8 mouse cellular contexts compared by ENCODE assay signal in genomic region chr2:18057336-18058145, GRCm38 (mm10). TPM values are rescaled to one million over a fixed set of nuclear protein-coding genes. Genes with fewer than 3 reads are reported as not detected.
DNase-seq lines count a peak whose midpoint lies in the region; ATAC-seq and TF ChIP-seq lines count a peak whose summit lies in the region.

No protein-coding gene starts in this region.

- under 1% methylated on average over 45 of the region's 48 CpGs for WGBS in limb, embryonic 14.5 days
- under 1% methylated on average over 48 of the region's 48 CpGs for WGBS in midbrain, embryonic 14.5 days

- peak; percentile 77 to 93 for DNase-seq in adrenal gland, adult (ENCODE audit: inconsistent age in 2 of 2, low spot score in 1 of 2)
- no peak for DNase-seq in adrenal gland, postnatal 4 days (ENCODE audit: low spot score in 2 of 2)
- peak; percentile 59 to 62 for DNase-seq in cerebellum, postnatal 36 days
- peak; percentile 75 to 82 for DNase-seq in heart, adult 18-20 months
- DNase-seq in kidney, adult 11 months, result peak; percentile 61
- DNase-seq in limb, embryonic 14.5 days (ENCODE audit: low spot score), result peak; percentile 33
- peak; percentile 77 for DNase-seq in midbrain, embryonic 14.5 days
- peak; percentile 72 to 74 for DNase-seq in spleen, postnatal 10 days (ENCODE audit: low spot score in 2 of 2)

- peaks cover 16% of the 10 kb centered on the region for H3K4me1 ChIP-seq in limb, embryonic 14.5 days (ENCODE audit: control insufficient read depth, insufficient read depth, low read length)
- H3K4me1 ChIP-seq in midbrain, embryonic 14.5 days (ENCODE audit: control insufficient read depth, insufficient read depth, low read length), result peaks cover 24% of the 10 kb centered on the region

- H3K27me3 ChIP-seq in limb, embryonic 14.5 days (ENCODE audit: control insufficient read depth, insufficient read depth, low read length), result no peaks in the 10 kb centered on the region
- no peaks in the 10 kb centered on the region for H3K27me3 ChIP-seq in midbrain, embryonic 14.5 days (ENCODE audit: control insufficient read depth, insufficient read depth, low read length)

- H3K4me3 ChIP-seq in limb, embryonic 14.5 days (replicated peaks; ENCODE audit: low read length), result peak overlapping the region; percentile 50
- H3K4me3 ChIP-seq in midbrain, embryonic 14.5 days (replicated peaks; ENCODE audit: low read depth, low read length), result peak overlapping the region; percentile 58

- TF ChIP-seq POLR2A in limb, embryonic 14.5 days (IDR thresholded peaks at IDR 0.05; ENCODE audit: borderline replicate concordance, extremely low read depth, insufficient read depth, insufficient read length), result peak; percentile 7; the same call in 1 of the 2 replicates

- no peaks in the 10 kb centered on the region for H3K9me3 ChIP-seq in limb, embryonic 14.5 days (ENCODE audit: control insufficient read depth, low read length)
- no peaks in the 10 kb centered on the region for H3K9me3 ChIP-seq in midbrain, embryonic 14.5 days (ENCODE audit: control insufficient read depth, low read length)

- ATAC-seq in limb, embryonic 14.5 days (ENCODE audit: low FRiP score, low read depth), result no peak
- ATAC-seq in midbrain, embryonic 14.5 days (ENCODE audit: low FRiP score, low TSS enrichment), result no peak

- H3K4me2 ChIP-seq in limb, embryonic 14.5 days (replicated peaks; ENCODE audit: low read depth, low read length, severe bottlenecking), result peak overlapping the region; percentile 97
- peak overlapping the region; percentile 98 for H3K4me2 ChIP-seq in midbrain, embryonic 14.5 days (ENCODE audit: low read length)

- H3K9ac ChIP-seq in limb, embryonic 14.5 days (ENCODE audit: low read depth, low read length, severe bottlenecking), result peak overlapping the region; percentile 89
- peak overlapping the region; percentile 96 for H3K9ac ChIP-seq in midbrain, embryonic 14.5 days (replicated peaks; ENCODE audit: low read length)

- H3K36me3 ChIP-seq in limb, embryonic 14.5 days (ENCODE audit: control insufficient read depth, insufficient read depth, low read length), result no peaks in the 10 kb centered on the region
- no peaks in the 10 kb centered on the region for H3K36me3 ChIP-seq in midbrain, embryonic 14.5 days (ENCODE audit: control insufficient read depth, insufficient read depth, low read length)

- peak overlapping the region; percentile 99 for H3K27ac ChIP-seq in limb, embryonic 14.5 days (replicated peaks; ENCODE audit: low read depth, low read length)
- H3K27ac ChIP-seq in midbrain, embryonic 14.5 days (replicated peaks; ENCODE audit: low read depth, low read length), result peak overlapping the region; percentile 100

RNA-seq across cellular contexts. Expression of gene Mllt10, which starts 2.5 kb away (rescaled TPM):
- 10 to 100 TPM; 62.2 to 64.8 TPM for total RNA-seq in adrenal gland, postnatal 4 days (2021)
- 10 to 100 TPM; 31.0 to 33.4 TPM for total RNA-seq in heart, adult 18-20 months (2021)
- polyA plus RNA-seq in limb, embryonic 14.5 days (2012; rRNA removed), result 52.7 and 59.4 TPM in 2 replicates
- polyA plus RNA-seq in limb, embryonic 14.5 days (2014; fragmentation: Nextera tagmentation; extraction: Ambion mirVana), result 33.4 and 38.0 TPM in 2 replicates
- polyA plus RNA-seq in midbrain, embryonic 14.5 days (2014; fragmentation: Nextera tagmentation; extraction: Ambion mirVana), result 33.5 and 40.1 TPM in 2 replicates

RNA-seq across cellular contexts. Expression of gene Skida1, which starts 8.7 kb away (rescaled TPM):
- total RNA-seq in adrenal gland, postnatal 4 days (2021), result 10 to 100 TPM in 1 of 2 experiments, 1 to 10 TPM in 1; 9.9 to 11.3 TPM
- total RNA-seq in heart, adult 18-20 months (2021), result 1 to 10 TPM; 2.0 to 2.2 TPM
- 18.7 and 19.0 TPM in 2 replicates for polyA plus RNA-seq in limb, embryonic 14.5 days (2012; rRNA removed)
- polyA plus RNA-seq in limb, embryonic 14.5 days (2014; fragmentation: Nextera tagmentation; extraction: Ambion mirVana), result 7.9 and 8.2 TPM in 2 replicates
- 9.1 and 9.4 TPM in 2 replicates for polyA plus RNA-seq in midbrain, embryonic 14.5 days (2014; fragmentation: Nextera tagmentation; extraction: Ambion mirVana)

RNA-seq across cellular contexts. Expression of gene A930004D18Rik, which starts 20.0 kb away (rescaled TPM):
- total RNA-seq in adrenal gland, postnatal 4 days (2021), result 1 to 10 TPM; 3.1 to 4.7 TPM
- total RNA-seq in heart, adult 18-20 months (2021), result 1 to 10 TPM; 3.4 to 4.3 TPM
- 8.8 and 10.8 TPM in 2 replicates for polyA plus RNA-seq in limb, embryonic 14.5 days (2012; rRNA removed)
- 13.0 and 14.2 TPM in 2 replicates for polyA plus RNA-seq in limb, embryonic 14.5 days (2014; fragmentation: Nextera tagmentation; extraction: Ambion mirVana)
- 7.9 and 9.2 TPM in 2 replicates for polyA plus RNA-seq in midbrain, embryonic 14.5 days (2014; fragmentation: Nextera tagmentation; extraction: Ambion mirVana)

Comparison
In these comparisons a context has a peak if more than half of its experiments do, and no peak if none do; other contexts are left out.
1. DNase-seq: peak in adrenal gland, adult (2 of 2), cerebellum, postnatal 36 days (2 of 2), heart, adult 18-20 months (2 of 2), kidney, adult 11 months (single experiment), limb, embryonic 14.5 days (single experiment), midbrain, embryonic 14.5 days (single experiment) and spleen, postnatal 10 days (2 of 2); none in adrenal gland, postnatal 4 days (0 of 2).